Mouse (Mus musculus) E14TG2a.4 (cell line): ENCODE measurements at regions not wholly inside any gene's neighbourhood (a gene's known extent, or its start where the extent isn't known, plus 50 kb on each side); places are given as distances from the start of the nearest gene placed in this dataset.

Experiments used
- CTCF ChIP-seq: conservative IDR thresholded peaks from 2 replicates; pipeline ENCODE4 v1.5.1; 2014; ENCODE audit warnings: low read length
- NANOG ChIP-seq: IDR thresholded peaks from 2 replicates; pipeline ENCODE4 v1.6.1; 2014; ENCODE audit warnings: borderline replicate concordance, low read length, mixed read lengths
- POU5F1 ChIP-seq: IDR thresholded peaks from 2 replicates; pipeline ENCODE4 v1.6.1; 2014; ENCODE audit warnings: low read length, borderline replicate concordance

GRCm38 (mm10) chr11:44329503-44329902 lies 70.4 kb upstream of the Il12b start:
- TF ChIP-seq CTCF = no peak
- TF ChIP-seq NANOG = no peak
- no peak for TF ChIP-seq POU5F1
